Mouse (Mus musculus): ENCODE measurements around the gene Cfap206. TPM values are rescaled to one million over a fixed set of nuclear protein-coding genes. Genes with fewer than 3 reads are reported as not detected.

Cfap206 gene
- polyA plus RNA-seq, 1 experiment from 2014 or later = not detected

- H3K9me3 ChIP-seq (replicated peaks) = no peaks in the 10 kb centered on the region
- no peak overlapping the region for H3K4me2 ChIP-seq
- no peak overlapping the region for H3K9ac ChIP-seq
- H3K27me3 ChIP-seq (replicated peaks) = no peaks in the 10 kb centered on the region
- H3K36me3 ChIP-seq = peaks cover 86% of the 10 kb centered on the region
- no peak overlapping the region for H3K27ac ChIP-seq
- WGBS (ENCODE audit: insufficient replicate concordance) = 80% methylated on average over 6 of the region's 6 CpGs
- H3K4me1 ChIP-seq = no peaks in the 10 kb centered on the region
- peak; percentile 30; the same call in 1 of the 2 replicates for ATAC-seq
- no peak overlapping the region for H3K4me3 ChIP-seq
Measured at GRCm38 (mm10) chr4:34661927-34662326, 68.1 kb downstream of the Cfap206 start.

DNA sequence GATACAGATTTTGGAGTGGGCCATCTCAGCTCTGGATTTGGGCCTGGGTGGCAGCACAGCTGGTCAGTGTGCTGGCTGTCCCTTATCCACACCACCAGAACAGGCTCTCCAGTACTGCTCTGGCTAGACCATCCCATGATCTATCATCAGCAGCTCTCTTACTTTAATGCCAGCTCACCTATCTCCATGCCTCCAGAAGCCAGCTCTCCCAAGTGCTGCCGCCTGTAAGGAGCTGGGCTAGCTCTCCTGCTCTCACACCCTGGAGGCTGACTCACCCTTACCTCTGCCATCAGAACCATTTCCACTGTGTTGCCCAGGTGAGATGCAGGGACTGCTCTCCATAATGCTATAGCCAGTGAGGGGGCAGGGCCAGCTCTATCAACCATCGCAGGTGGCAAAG, 68.5 kb downstream of the Cfap206 start:
- Histone ChIP-seq H3K4me3 (no peak overlapping the region), H3K9me3 (replicated peaks) (no peaks in the 10 kb centered on the region), H3K4me2 (no peak overlapping the region), H3K4me1 (no peaks in the 10 kb centered on the region), H3K36me3 (peaks cover 86% of the 10 kb centered on the region), H3K9ac (no peak overlapping the region), H3K27ac (no peak overlapping the region), H3K27me3 (replicated peaks) (no peaks in the 10 kb centered on the region)
- ATAC-seq = no peak
- WGBS (ENCODE audit: insufficient replicate concordance) = 83% methylated on average over 2 of the region's 2 CpGs

DNA sequence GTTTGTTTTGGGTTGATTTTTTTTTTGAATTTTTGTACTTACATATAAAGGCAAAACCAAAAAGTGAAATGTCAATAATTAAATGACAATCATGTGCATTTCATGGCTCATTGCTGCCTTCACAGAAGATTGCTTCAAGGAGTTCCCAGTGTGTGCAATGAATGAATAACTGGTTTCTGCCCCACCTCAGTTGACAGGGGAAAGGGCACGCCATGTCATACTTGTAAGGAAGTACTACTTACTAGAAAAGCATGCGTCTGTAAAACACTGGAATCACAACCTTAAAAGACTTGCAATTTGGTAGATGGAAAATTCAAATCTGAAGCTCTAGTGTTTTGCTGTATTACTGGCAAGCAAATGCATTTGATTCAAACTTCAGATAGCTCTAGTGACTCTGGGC, 71.0 kb downstream of the Cfap206 start:
- Histone ChIP-seq H3K4me2 (no peak overlapping the region), H3K27me3 (replicated peaks) (no peaks in the 10 kb centered on the region), H3K4me1 (no peaks in the 10 kb centered on the region), H3K9me3 (replicated peaks) (no peaks in the 10 kb centered on the region), H3K36me3 (peaks cover 85% of the 10 kb centered on the region), H3K27ac (no peak overlapping the region), H3K4me3 (no peak overlapping the region), H3K9ac (no peak overlapping the region)
- no peak for ATAC-seq
- WGBS (ENCODE audit: insufficient replicate concordance) = 79% methylated on average over 2 of the region's 2 CpGs

DNA sequence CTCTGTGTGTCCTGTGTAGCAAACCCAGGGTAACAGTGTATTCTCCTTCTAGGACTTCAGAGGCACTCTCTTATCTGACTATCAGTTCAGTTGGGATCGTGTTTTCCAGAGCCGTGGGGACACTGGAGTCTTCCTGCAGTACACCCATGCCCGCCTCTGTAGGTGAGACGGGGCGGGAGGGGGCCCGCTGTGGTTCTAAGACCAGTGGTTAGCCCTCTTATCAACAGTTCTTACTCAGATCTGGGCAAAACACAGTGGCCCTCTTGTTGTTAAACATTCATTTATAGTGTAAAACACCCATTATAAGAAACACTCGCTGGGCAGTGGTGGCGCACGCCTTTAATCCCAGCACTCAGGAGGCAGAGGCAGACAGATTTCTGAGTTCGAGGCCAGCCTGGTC, 73.9 kb downstream of the Cfap206 start:
- H3K36me3 ChIP-seq = peaks cover 84% of the 10 kb centered on the region
- ATAC-seq = no peak
- H3K9ac ChIP-seq = no peak overlapping the region
- no peaks in the 10 kb centered on the region for H3K9me3 ChIP-seq (replicated peaks)
- no peaks in the 10 kb centered on the region for H3K27me3 ChIP-seq (replicated peaks)
- no peak overlapping the region for H3K27ac ChIP-seq
- H3K4me1 ChIP-seq = no peaks in the 10 kb centered on the region
- H3K4me3 ChIP-seq = no peak overlapping the region
- 82% methylated on average over 10 of the region's 10 CpGs for WGBS (ENCODE audit: insufficient replicate concordance)
- no peak overlapping the region for H3K4me2 ChIP-seq

- no peak for ATAC-seq
- Histone ChIP-seq H3K9me3 (replicated peaks) (no peaks in the 10 kb centered on the region), H3K9ac (no peak overlapping the region), H3K4me1 (no peaks in the 10 kb centered on the region), H3K4me2 (no peak overlapping the region), H3K36me3 (peaks cover 73% of the 10 kb centered on the region), H3K4me3 (no peak overlapping the region), H3K27me3 (replicated peaks) (no peaks in the 10 kb centered on the region), H3K27ac (no peak overlapping the region)
- 79% methylated on average over 7 of the region's 7 CpGs for WGBS (ENCODE audit: insufficient replicate concordance)
Measured at GRCm38 (mm10) chr4:34653179-34653578, 76.8 kb downstream of the Cfap206 start.

GRCm38 (mm10) chr4:34644779-34645178, 85.2 kb downstream of the Cfap206 start:
- no peak for ATAC-seq
- Histone ChIP-seq H3K9ac (no peak overlapping the region), H3K36me3 (peaks cover 66% of the 10 kb centered on the region), H3K4me3 (no peak overlapping the region), H3K27me3 (replicated peaks) (no peaks in the 10 kb centered on the region), H3K4me2 (no peak overlapping the region), H3K4me1 (no peaks in the 10 kb centered on the region), H3K9me3 (replicated peaks) (no peaks in the 10 kb centered on the region), H3K27ac (no peak overlapping the region)

- Histone ChIP-seq H3K9ac (no peak overlapping the region), H3K4me3 (no peak overlapping the region), H3K27ac (no peak overlapping the region), H3K4me2 (no peak overlapping the region), H3K36me3 (peaks cover 52% of the 10 kb centered on the region), H3K9me3 (replicated peaks) (no peaks in the 10 kb centered on the region), H3K27me3 (replicated peaks) (no peaks in the 10 kb centered on the region), H3K4me1 (no peaks in the 10 kb centered on the region)
- no peak for ATAC-seq
- 85% methylated on average over 3 of the region's 3 CpGs for WGBS (ENCODE audit: insufficient replicate concordance)
Measured at GRCm38 (mm10) chr4:34640731-34641130, 89.3 kb downstream of the Cfap206 start.

DNA sequence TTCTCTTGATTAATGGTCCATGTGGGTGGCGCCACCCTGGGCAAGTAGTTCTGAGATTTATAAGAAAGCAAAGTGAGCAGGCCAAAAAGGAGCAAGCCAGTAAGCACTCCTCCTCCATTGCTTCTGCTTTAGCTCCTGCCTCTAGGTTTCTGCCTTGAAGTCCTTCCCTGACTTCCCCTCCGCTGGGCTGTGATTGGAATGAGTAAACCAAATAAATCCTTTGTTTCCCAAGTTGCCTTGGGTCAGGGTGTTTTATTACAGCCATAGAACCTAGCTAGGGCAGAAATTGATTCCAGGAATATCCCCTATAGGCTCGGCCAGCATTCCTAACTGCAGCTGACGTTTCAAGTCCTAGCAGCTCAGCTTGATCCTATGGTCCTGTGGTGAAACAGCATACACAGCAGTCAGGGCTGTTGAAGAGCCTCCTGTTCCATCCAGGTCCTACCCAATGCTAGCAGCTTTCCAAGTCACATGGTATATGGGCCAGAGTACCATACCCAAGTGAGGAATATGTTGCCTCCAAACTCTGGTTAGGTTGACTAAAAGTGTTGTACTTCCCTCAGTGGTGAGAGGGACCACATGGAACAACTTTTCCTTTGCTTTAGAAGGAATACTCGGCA, 90.2 kb downstream of the Cfap206 start:
- 72% methylated on average over 5 of the region's 5 CpGs for WGBS (ENCODE audit: insufficient replicate concordance)
- no peak overlapping the region for H3K4me2 ChIP-seq
- H3K9ac ChIP-seq = no peak overlapping the region
- H3K36me3 ChIP-seq = peaks cover 51% of the 10 kb centered on the region
- no peak overlapping the region for H3K27ac ChIP-seq
- H3K4me3 ChIP-seq = no peak overlapping the region
- no peaks in the 10 kb centered on the region for H3K4me1 ChIP-seq
- H3K27me3 ChIP-seq (replicated peaks) = no peaks in the 10 kb centered on the region
- no peaks in the 10 kb centered on the region for H3K9me3 ChIP-seq (replicated peaks)
- no peak for ATAC-seq

Other genes with a start within 250 kb of the Cfap206 start
- 48.1 and 48.8 TPM in 2 replicates for gene Akirin2, start 179.3 kb downstream of the Cfap206 start, polyA plus RNA-seq (2016; fragmentation: Nextera tagmentation; extraction: Ambion mirVana)
- 73.0 and 75.2 TPM in 2 replicates for gene Orc3, start 115.3 kb downstream of the Cfap206 start, polyA plus RNA-seq (2016; fragmentation: Nextera tagmentation; extraction: Ambion mirVana)
- 50.9 and 51.3 TPM in 2 replicates for gene Rars2, start 115.2 kb downstream of the Cfap206 start, polyA plus RNA-seq (2016; fragmentation: Nextera tagmentation; extraction: Ambion mirVana)
- 21.8 and 24.3 TPM in 2 replicates for gene Slc35a1, start 42.8 kb downstream of the Cfap206 start, polyA plus RNA-seq (2016; fragmentation: Nextera tagmentation; extraction: Ambion mirVana)
- gene Gm136, start 26.1 kb upstream of the Cfap206 start, polyA plus RNA-seq (2016; fragmentation: Nextera tagmentation; extraction: Ambion mirVana) = not detected in 2 replicates
- gene Smim8, start 48.2 kb upstream of the Cfap206 start, polyA plus RNA-seq (2016; fragmentation: Nextera tagmentation; extraction: Ambion mirVana) = 30.0 and 30.3 TPM in 2 replicates
- gene Zfp292, start 152.8 kb upstream of the Cfap206 start, polyA plus RNA-seq (2016; fragmentation: Nextera tagmentation; extraction: Ambion mirVana) = 7.1 and 7.9 TPM in 2 replicates
- gene Cga, start 163.6 kb upstream of the Cfap206 start, polyA plus RNA-seq (2016; fragmentation: Nextera tagmentation; extraction: Ambion mirVana) = 0.20 TPM in 1 of 2 replicates, not detected in the other

Data from liver, embryonic 12.5 days (tissue).